Mouse (Mus musculus) forebrain, postnatal 0 days (tissue): ENCODE measurements at regions not wholly inside any gene's neighbourhood (a gene's known extent, or its start where the extent isn't known, plus 50 kb on each side); places are given as distances from the start of the nearest gene placed in this dataset.

Experiments
- ATAC-seq: fragments of 200-750 bp; cut with Nextera tagmentation; 2 replicates; pipeline ENCODE4 v1.8.0; 2017; ENCODE audit warnings: mild to moderate bottlenecking, moderate library complexity
- DNase-seq: peaks from one replicate; pipeline ENCODE4 v3.0.0-alpha.2; 2015
- H3K27ac ChIP-seq: fragments of 300-500 bp; sonication (generic); 2 replicates; pipeline ENCODE4 v1.5.1; 2014; ENCODE audit warnings: low read depth, mild to moderate bottlenecking, antibody characterized with exemption, low read length, moderate library complexity, mixed read lengths
- H3K27me3 ChIP-seq: fragments of 300-500 bp; sonication (generic); 2 replicates; pipeline ENCODE4 v1.6.1; 2014; ENCODE audit warnings: mild to moderate bottlenecking, low read length, mixed read lengths; ENCODE audit not compliant: insufficient read depth
- H3K36me3 ChIP-seq: fragments of 300-500 bp; sonication (generic); 2 replicates; pipeline ENCODE4 v1.6.1; 2014; ENCODE audit warnings: mild to moderate bottlenecking, moderate library complexity; ENCODE audit not compliant: insufficient read depth
- H3K4me1 ChIP-seq: fragments of 300-500 bp; sonication (generic); 2 replicates; pipeline ENCODE4 v1.6.1; 2014; ENCODE audit warnings: antibody characterized with exemption; ENCODE audit not compliant: insufficient read depth
- H3K4me2 ChIP-seq: fragments of 300-500 bp; sonication (generic); 2 replicates; pipeline ENCODE4 v1.6.1; 2014; ENCODE audit warnings: low read depth, mild to moderate bottlenecking, moderate library complexity
- H3K4me3 ChIP-seq: fragments of 300-500 bp; sonication (generic); 2 replicates; pipeline ENCODE4 v1.5.1; 2014; ENCODE audit warnings: low read depth, low read length, mixed read lengths
- H3K9ac ChIP-seq: fragments of 300-500 bp; sonication (generic); 2 replicates; pipeline ENCODE4 v1.6.1; 2014; ENCODE audit warnings: mild to moderate bottlenecking
- H3K9me3 ChIP-seq: fragments of 300-500 bp; sonication (generic); 2 replicates; pipeline ENCODE4 v1.6.1; 2016; ENCODE audit warnings: low read length
- CTCF ChIP-seq: sonication (generic); IDR thresholded peaks from 2 replicates; pipeline ENCODE4 v1.5.1; 2016; ENCODE audit warnings: antibody characterized with exemption, control low read depth, low read depth
- WGBS: fragments of 180-500 bp; shearing (Covaris S2); extraction: QIAGEN DNeasy Blood & Tissue Kit; methylation state at CpG from one replicate; pipeline ENCODE4 v1.1.7; 2014; 5-methylcytosine and 5-hydroxymethylcytosine counted together

DNA sequence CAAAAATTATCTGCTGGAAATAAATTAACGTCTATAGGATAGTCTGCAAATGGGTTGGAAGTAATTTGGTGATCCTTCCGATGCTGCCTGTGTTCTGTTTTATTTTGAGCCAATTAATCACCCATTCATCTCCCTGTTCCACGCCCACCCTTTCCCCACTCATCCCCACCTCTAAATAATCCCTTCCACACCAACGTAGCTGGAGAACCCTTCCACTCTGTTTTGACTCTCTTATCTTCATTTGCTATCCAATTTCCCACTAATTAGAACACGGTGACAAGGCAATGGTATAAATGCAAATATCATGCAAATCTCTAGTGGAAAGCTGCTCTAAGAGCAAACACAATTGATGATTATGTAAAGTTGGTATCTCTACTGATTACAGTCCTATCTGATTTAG, 399.3 kb upstream of the Tenm3 start:
- Histone ChIP-seq H3K4me3 (no peak overlapping the region), H3K36me3 (no peaks in the 10 kb centered on the region), H3K9me3 (no peaks in the 10 kb centered on the region), H3K4me2 (no peak overlapping the region), H3K27ac (no peak overlapping the region), H3K9ac (no peak overlapping the region), H3K4me1 (no peaks in the 10 kb centered on the region), H3K27me3 (no peaks in the 10 kb centered on the region)
- 12% methylated on average over 5 of the region's 5 CpGs for WGBS
- DNase-seq, result no peak
- peak; percentile 48; the same call in 1 of the 2 replicates for ATAC-seq
- no peak for TF ChIP-seq CTCF

DNA sequence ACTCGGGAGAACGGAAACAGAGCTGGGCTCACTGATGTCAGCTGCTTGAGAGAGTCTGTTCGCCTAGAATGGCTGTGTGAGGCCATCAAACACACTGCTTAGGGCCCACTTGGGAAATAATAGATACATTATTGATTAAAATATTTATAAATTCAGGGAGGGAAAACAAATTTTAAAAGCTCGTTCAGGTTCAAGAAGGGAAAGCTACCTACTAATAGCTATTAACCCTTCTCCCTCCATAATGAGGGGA, 393.0 kb upstream of the Tenm3 start:
- Histone ChIP-seq H3K4me1 (no peaks in the 10 kb centered on the region), H3K27ac (no peak overlapping the region), H3K9me3 (no peaks in the 10 kb centered on the region), H3K4me3 (no peak overlapping the region), H3K4me2 (no peak overlapping the region), H3K9ac (no peak overlapping the region), H3K36me3 (no peaks in the 10 kb centered on the region), H3K27me3 (no peaks in the 10 kb centered on the region)
- no peak for DNase-seq
- ATAC-seq, result no peak
- 30% methylated on average over 4 of the region's 4 CpGs for WGBS
- TF ChIP-seq CTCF, result no peak

DNA sequence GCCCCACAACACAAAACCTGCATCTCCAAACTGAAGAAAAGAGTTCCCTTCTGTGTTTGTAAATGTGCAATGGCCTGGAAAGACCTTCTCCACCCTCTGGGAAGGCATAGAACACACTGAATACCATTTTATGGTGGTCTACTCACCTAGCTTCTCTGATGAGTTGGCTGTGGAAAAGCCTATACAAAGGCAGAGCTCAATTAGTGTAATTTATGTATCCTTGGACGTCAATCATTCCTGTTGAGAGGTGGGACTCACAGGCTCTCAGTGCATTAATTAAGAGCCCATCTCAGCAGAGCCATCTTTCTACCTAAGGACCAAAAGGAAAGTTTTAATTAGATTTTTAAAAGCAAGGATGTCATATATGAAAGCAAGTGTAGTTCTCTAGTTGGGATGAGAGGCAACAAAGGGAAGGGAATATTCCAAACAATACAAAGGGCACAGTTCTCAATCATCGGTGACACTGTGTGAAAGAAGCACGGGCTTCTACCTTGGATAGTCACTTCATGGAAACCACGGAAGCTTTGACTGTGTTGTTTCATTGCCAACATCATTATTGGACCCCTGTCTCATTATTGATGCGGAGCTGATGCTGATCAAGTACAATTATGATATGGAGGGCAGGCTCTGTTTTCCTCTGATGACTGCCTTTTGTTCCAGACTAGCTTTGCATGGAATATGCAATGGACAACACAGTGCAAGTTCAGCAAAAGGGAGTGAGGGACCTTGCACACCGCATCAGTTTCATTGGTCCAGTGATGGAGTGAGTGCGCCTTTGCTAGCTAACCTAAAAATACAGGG, 392.5 kb upstream of the Tenm3 start:
- Histone ChIP-seq H3K9ac (no peak overlapping the region), H3K36me3 (no peaks in the 10 kb centered on the region), H3K27me3 (no peaks in the 10 kb centered on the region), H3K4me2 (no peak overlapping the region), H3K4me1 (no peaks in the 10 kb centered on the region), H3K9me3 (no peaks in the 10 kb centered on the region), H3K4me3 (no peak overlapping the region), H3K27ac (no peak overlapping the region)
- TF ChIP-seq CTCF, result no peak
- ATAC-seq (no peak), DNase-seq (no peak)
- 39% methylated on average over 7 of the region's 7 CpGs for WGBS

DNA sequence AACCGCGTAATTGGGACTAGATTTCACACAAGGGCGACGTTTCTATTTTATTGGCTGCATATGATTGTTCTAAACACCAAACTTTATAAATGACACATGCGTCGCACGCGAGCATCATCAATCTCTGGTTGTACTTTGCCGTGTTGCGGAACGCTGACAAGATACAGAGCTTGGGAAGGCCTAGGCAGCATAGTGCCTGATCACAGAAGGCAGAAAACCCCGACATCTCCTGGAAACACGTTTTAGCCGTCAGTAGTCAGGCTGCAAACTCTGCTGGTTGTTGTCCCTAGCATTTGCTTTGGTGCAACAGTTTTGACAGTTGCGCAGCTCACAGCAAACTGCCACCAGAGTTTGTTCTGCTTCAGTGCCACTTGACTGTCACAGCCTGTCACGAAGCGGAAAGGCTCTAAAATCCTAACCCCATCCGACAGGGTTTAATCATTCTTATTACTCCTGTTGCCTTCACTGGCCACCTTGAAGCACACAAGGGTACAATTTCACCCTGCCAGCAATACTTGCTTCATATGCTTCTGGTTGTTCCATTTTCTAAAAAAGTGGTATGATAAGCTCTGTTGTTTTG, 380.2 kb upstream of the Tenm3 start:
- no peaks in the 10 kb centered on the region for H3K27me3 ChIP-seq
- WGBS, result 66% methylated on average over 18 of the region's 18 CpGs
- no peak overlapping the region for H3K27ac ChIP-seq
- no peaks in the 10 kb centered on the region for H3K9me3 ChIP-seq
- no peaks in the 10 kb centered on the region for H3K36me3 ChIP-seq
- no peak overlapping the region for H3K9ac ChIP-seq
- H3K4me1 ChIP-seq, result no peaks in the 10 kb centered on the region
- no peak overlapping the region for H3K4me3 ChIP-seq
- peak; percentile 51 for ATAC-seq
- DNase-seq, result peak; percentile 35
- no peak for TF ChIP-seq CTCF
- H3K4me2 ChIP-seq, result no peak overlapping the region

DNA sequence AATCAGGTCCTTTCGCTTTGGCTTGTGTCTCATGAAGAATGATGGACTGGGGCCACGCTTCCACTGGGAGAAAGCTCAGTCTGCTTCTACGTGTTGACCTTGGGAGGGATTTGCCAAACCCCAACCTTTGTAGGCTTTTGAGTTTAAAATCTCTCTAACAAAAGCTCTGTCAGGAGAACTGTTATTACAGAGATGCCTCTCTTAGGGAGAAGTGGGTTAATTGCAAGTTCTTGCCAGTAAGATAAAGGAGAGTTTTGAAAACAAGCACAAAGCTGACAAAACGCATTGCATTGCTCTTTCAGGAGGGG, 351.5 kb upstream of the Tenm3 start:
- TF ChIP-seq CTCF, result no peak
- H3K27me3 ChIP-seq, result no peaks in the 10 kb centered on the region
- 27% methylated on average over 4 of the region's 4 CpGs for WGBS
- no peak overlapping the region for H3K27ac ChIP-seq
- no peaks in the 10 kb centered on the region for H3K4me1 ChIP-seq
- H3K36me3 ChIP-seq, result no peaks in the 10 kb centered on the region
- H3K9me3 ChIP-seq, result no peaks in the 10 kb centered on the region
- H3K9ac ChIP-seq, result no peak overlapping the region
- DNase-seq, result no peak
- no peak for ATAC-seq
- H3K4me2 ChIP-seq, result no peak overlapping the region
- H3K4me3 ChIP-seq, result no peak overlapping the region

DNA sequence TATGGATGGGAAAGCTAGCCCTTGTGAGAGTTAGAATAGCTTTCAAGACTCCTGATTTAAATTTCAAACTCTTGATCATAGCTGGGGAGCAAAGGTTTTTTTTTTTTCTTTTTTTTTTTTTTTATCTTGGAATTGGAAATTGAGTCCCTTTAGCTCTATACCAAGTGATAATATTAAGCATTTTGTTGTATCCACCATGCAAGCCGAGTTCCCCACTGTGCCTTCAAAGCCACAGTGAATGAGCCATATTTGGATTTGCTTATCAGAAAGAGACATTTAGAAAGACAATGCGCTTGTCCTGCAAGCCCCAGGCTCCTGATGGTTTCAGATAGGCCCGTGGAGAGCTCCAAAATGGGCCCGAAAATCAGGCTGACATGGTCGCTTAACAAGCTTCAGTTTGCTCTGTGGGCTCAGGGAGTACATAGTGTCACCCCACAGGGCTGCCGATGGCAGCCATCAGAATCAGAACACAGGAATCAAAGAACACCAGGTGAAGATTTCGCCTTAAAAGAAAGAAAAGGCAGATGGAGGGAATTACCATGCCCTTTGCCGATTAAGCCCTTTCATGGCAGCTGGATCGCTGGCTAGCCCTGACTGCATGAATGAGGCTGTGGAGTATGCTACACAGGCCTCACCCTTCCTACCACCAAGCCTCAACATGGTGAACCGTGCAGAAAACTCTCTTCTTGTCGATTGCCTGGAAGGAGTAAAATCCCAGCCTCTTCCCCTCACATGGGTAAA, 351.0 kb upstream of the Tenm3 start:
- H3K36me3 ChIP-seq, result no peaks in the 10 kb centered on the region
- no peak for DNase-seq
- no peaks in the 10 kb centered on the region for H3K9me3 ChIP-seq
- H3K4me3 ChIP-seq, result no peak overlapping the region
- no peaks in the 10 kb centered on the region for H3K27me3 ChIP-seq
- ATAC-seq, result no peak
- no peak for TF ChIP-seq CTCF
- no peak overlapping the region for H3K9ac ChIP-seq
- 49% methylated on average over 11 of the region's 11 CpGs for WGBS
- no peak overlapping the region for H3K27ac ChIP-seq
- H3K4me1 ChIP-seq, result no peaks in the 10 kb centered on the region
- no peak overlapping the region for H3K4me2 ChIP-seq

DNA sequence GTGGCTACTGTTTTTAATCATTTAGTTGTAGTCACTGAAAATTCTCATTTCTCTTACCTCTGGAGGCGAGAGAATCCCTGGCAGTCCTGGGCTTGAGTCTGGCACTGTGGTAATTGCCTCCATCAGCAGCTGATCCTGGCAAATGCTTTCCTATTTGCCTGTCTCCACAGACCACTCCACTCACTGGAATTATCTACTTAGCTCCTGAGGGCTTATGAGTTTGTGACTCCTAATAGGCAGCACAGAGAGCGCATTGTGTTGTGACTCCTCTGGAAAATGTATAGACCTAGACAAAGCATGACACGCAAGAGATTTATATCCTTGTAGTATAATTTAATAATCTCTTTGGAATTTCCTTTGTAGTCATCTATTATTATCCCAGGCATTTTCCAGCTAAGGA, 343.1 kb upstream of the Tenm3 start:
- no peak for ATAC-seq
- no peaks in the 10 kb centered on the region for H3K27me3 ChIP-seq
- no peaks in the 10 kb centered on the region for H3K9me3 ChIP-seq
- DNase-seq, result no peak
- H3K36me3 ChIP-seq, result no peaks in the 10 kb centered on the region
- WGBS, result 68% methylated on average over 3 of the region's 3 CpGs
- TF ChIP-seq CTCF, result no peak
- H3K4me1 ChIP-seq, result no peaks in the 10 kb centered on the region
- no peak overlapping the region for H3K27ac ChIP-seq
- H3K4me2 ChIP-seq, result no peak overlapping the region
- no peak overlapping the region for H3K9ac ChIP-seq
- H3K4me3 ChIP-seq, result no peak overlapping the region
